Mouse (Mus musculus) limb, embryonic 11.5 days (tissue): ENCODE data around the gene Ola1. TPM values are rescaled to one million over a fixed set of nuclear protein-coding genes. Genes with fewer than 3 reads are reported as not detected.

Source experiments
- ATAC-seq: fragments of 200-750 bp; cut with Nextera tagmentation; 2 replicates; pipeline ENCODE4 v1.8.0; 2017; ENCODE audit warnings: low read depth; ENCODE audit not compliant: insufficient number of reproducible peaks, low FRiP score, low TSS enrichment
- DNase-seq: peaks from one replicate; pipeline ENCODE4 v3.0.0-alpha.2; 2015; ENCODE audit warnings: low spot score
- H3K27ac ChIP-seq: fragments of 300-500 bp; sonication (generic); replicated peaks from 2 replicates; pipeline ENCODE4 v1.5.1; 2014; ENCODE audit warnings: low read depth, mild to moderate bottlenecking, low read length
- H3K27me3 ChIP-seq: fragments of 300-500 bp; sonication (generic); 2 replicates; pipeline ENCODE4 v1.6.1; 2014; ENCODE audit warnings: mild to moderate bottlenecking, low read length, mixed read lengths; ENCODE audit not compliant: control insufficient read depth, insufficient read depth
- H3K36me3 ChIP-seq: fragments of 300-500 bp; sonication (generic); 2 replicates; pipeline ENCODE4 v1.6.1; 2014; ENCODE audit warnings: mild to moderate bottlenecking, low read length, moderate library complexity, mixed read lengths; ENCODE audit not compliant: control insufficient read depth, insufficient read depth
- H3K4me1 ChIP-seq: fragments of 300-500 bp; sonication (generic); 2 replicates; pipeline ENCODE4 v1.6.1; 2014; ENCODE audit warnings: low read length, mixed read lengths; ENCODE audit not compliant: control insufficient read depth, insufficient read depth
- H3K4me2 ChIP-seq: fragments of 300-500 bp; sonication (generic); 2 replicates; pipeline ENCODE4 v1.6.1; 2014; ENCODE audit warnings: low read depth, mild to moderate bottlenecking, moderate library complexity; ENCODE audit not compliant: severe bottlenecking
- H3K4me3 ChIP-seq: fragments of 300-500 bp; sonication (generic); 2 replicates; pipeline ENCODE4 v1.5.1; 2014; ENCODE audit warnings: low read depth, low read length
- H3K9ac ChIP-seq: fragments of 300-500 bp; sonication (generic); 2 replicates; pipeline ENCODE4 v1.6.1; 2014; ENCODE audit warnings: mild to moderate bottlenecking, low read length
- H3K9me3 ChIP-seq: fragments of 300-500 bp; sonication (generic); 2 replicates; pipeline ENCODE4 v1.6.1; 2016; ENCODE audit warnings: low read length; ENCODE audit not compliant: control insufficient read depth
- WGBS: fragments of 180-500 bp; shearing (Covaris S2); extraction: QIAGEN DNeasy Blood & Tissue Kit; methylation state at CpG from one replicate; pipeline ENCODE4 v1.1.7; 2014; 5-methylcytosine and 5-hydroxymethylcytosine counted together
- polyA plus RNA-seq: library from polyadenylated mRNA; unstranded; fragments of >200 nt; fragmentation: Nextera tagmentation; extraction: Ambion mirVana; gene quantifications from 2 replicates; pipeline ENCODE4 v1.2.1, GENCODE M21; 2014

Ola1 gene
- polyA plus RNA-seq, 1 experiment from 2014 or later, result 117 TPM

- H3K4me1 ChIP-seq, result 0 out of 2 replicates have a peak, but pooled peaks cover 2% of the 10 kb centered on the region
- no peaks in the 10 kb centered on the region for H3K9me3 ChIP-seq
- H3K9ac ChIP-seq, result no peak overlapping the region
- H3K27ac ChIP-seq, result no peak overlapping the region
- DNase-seq, result no peak
- 91% methylated on average over 2 of the region's 2 CpGs for WGBS
- no peak for ATAC-seq
- no peaks in the 10 kb centered on the region for H3K36me3 ChIP-seq
- H3K27me3 ChIP-seq, result no peaks in the 10 kb centered on the region
- no peak overlapping the region for H3K4me2 ChIP-seq
- no peak overlapping the region for H3K4me3 ChIP-seq
These were observed 161.1 kb downstream of the Ola1 start for GRCm38 (mm10) chr2:73057589-73057988.

GRCm38 (mm10) chr2:73056090-73056956 lies 162.4 kb downstream of the Ola1 start:
- H3K9me3 ChIP-seq, result no peaks in the 10 kb centered on the region
- H3K4me3 ChIP-seq, result no peak overlapping the region
- no peaks in the 10 kb centered on the region for H3K27me3 ChIP-seq
- DNase-seq (no peak), ATAC-seq (no peak)
- 88% methylated on average over 17 of the region's 17 CpGs for WGBS
- 0 out of 2 replicates have a peak, but pooled peaks cover 2% of the 10 kb centered on the region for H3K4me1 ChIP-seq
- H3K27ac ChIP-seq, result no peak overlapping the region
- H3K4me2 ChIP-seq, result no peak overlapping the region
- H3K36me3 ChIP-seq, result no peaks in the 10 kb centered on the region
- no peak overlapping the region for H3K9ac ChIP-seq

- WGBS, result 91% methylated on average over 9 of the region's 9 CpGs
- H3K27ac ChIP-seq, result no peak overlapping the region
- no peak overlapping the region for H3K9ac ChIP-seq
- H3K27me3 ChIP-seq, result no peaks in the 10 kb centered on the region
- ATAC-seq (no peak), DNase-seq (no peak)
- no peak overlapping the region for H3K4me2 ChIP-seq
- H3K4me3 ChIP-seq, result no peak overlapping the region
- no peaks in the 10 kb centered on the region for H3K9me3 ChIP-seq
- H3K4me1 ChIP-seq, result no peaks in the 10 kb centered on the region
- H3K36me3 ChIP-seq, result no peaks in the 10 kb centered on the region
These were observed 164.8 kb downstream of the Ola1 start for GRCm38 (mm10) chr2:73053791-73054490.

- Histone ChIP-seq H3K27me3 (no peaks in the 10 kb centered on the region), H3K27ac (no peak overlapping the region), H3K9ac (no peak overlapping the region), H3K4me3 (no peak overlapping the region), H3K4me1 (peaks cover 17% of the 10 kb centered on the region), H3K36me3 (no peaks in the 10 kb centered on the region), H3K4me2 (no peak overlapping the region), H3K9me3 (no peaks in the 10 kb centered on the region)
- no peak for ATAC-seq
- no peak for DNase-seq
- 90% methylated on average over 8 of the region's 8 CpGs for WGBS
These were observed 168.3 kb downstream of the Ola1 start for GRCm38 (mm10) chr2:73050401-73050800.

- no peak for ATAC-seq
- WGBS, result 79% methylated on average over 4 of the region's 4 CpGs
- no peak for DNase-seq
These were observed 168.7 kb downstream of the Ola1 start for GRCm38 (mm10) chr2:73049977-73050376.

GRCm38 (mm10) chr2:73049001-73049684 lies 169.6 kb downstream of the Ola1 start:
- ATAC-seq (no peak), DNase-seq (no peak)
- no peaks in the 10 kb centered on the region for H3K9me3 ChIP-seq
- no peaks in the 10 kb centered on the region for H3K36me3 ChIP-seq
- 55% methylated on average over 6 of the region's 6 CpGs for WGBS
- H3K9ac ChIP-seq, result no peak overlapping the region
- peaks cover 17% of the 10 kb centered on the region for H3K4me1 ChIP-seq
- H3K4me3 ChIP-seq, result no peak overlapping the region
- H3K27ac ChIP-seq, result no peak overlapping the region
- H3K27me3 ChIP-seq, result no peaks in the 10 kb centered on the region
- H3K4me2 ChIP-seq, result no peak overlapping the region

More at GRCm38 (mm10) chr2:73049977-73050376, 168.7 kb downstream of the Ola1 start:
- H3K9me3 ChIP-seq, result no peaks in the 10 kb centered on the region
- H3K36me3 ChIP-seq, result no peaks in the 10 kb centered on the region
- no peak overlapping the region for H3K9ac ChIP-seq
- H3K4me3 ChIP-seq, result no peak overlapping the region
- no peak overlapping the region for H3K4me2 ChIP-seq
- peaks cover 17% of the 10 kb centered on the region for H3K4me1 ChIP-seq
- no peak overlapping the region for H3K27ac ChIP-seq
- H3K27me3 ChIP-seq, result no peaks in the 10 kb centered on the region

GRCm38 (mm10) chr2:73047061-73047741 lies 171.5 kb downstream of the Ola1 start:
- Histone ChIP-seq H3K9ac (no peak overlapping the region), H3K4me2 (no peak overlapping the region), H3K36me3 (no peaks in the 10 kb centered on the region), H3K9me3 (no peaks in the 10 kb centered on the region), H3K4me1 (peaks cover 17% of the 10 kb centered on the region), H3K4me3 (no peak overlapping the region), H3K27ac (peak overlapping the region; percentile 77), H3K27me3 (no peaks in the 10 kb centered on the region)
- DNase-seq, result peak; percentile 65
- peak; percentile 51; the same call in 1 of the 2 replicates for ATAC-seq
- WGBS, result 51% methylated on average over 24 of the region's 24 CpGs

- Histone ChIP-seq H3K9me3 (no peaks in the 10 kb centered on the region), H3K36me3 (no peaks in the 10 kb centered on the region), H3K27me3 (no peaks in the 10 kb centered on the region), H3K9ac (no peak overlapping the region), H3K4me1 (peaks cover 17% of the 10 kb centered on the region), H3K4me2 (no peak overlapping the region), H3K27ac (0 out of 2 replicates have a peak overlapping the region, but pooled peaks have one; percentile 30), H3K4me3 (no peak overlapping the region)
- DNase-seq (no peak), ATAC-seq (no peak)
- WGBS, result 61% methylated on average over 10 of the region's 10 CpGs
These were observed 172.1 kb downstream of the Ola1 start for GRCm38 (mm10) chr2:73046576-73046975.
